Mouse (Mus musculus) testis, adult 2 months (tissue): ENCODE data around the gene Dcdc2a. TPM values are rescaled to one million over a fixed set of nuclear protein-coding genes. Genes with fewer than 3 reads are reported as not detected.

Experiments
- H3K27ac ChIP-seq: fragments of 200-500 bp; 2 replicates; pipeline ENCODE4 v1.5.1; 2012; ENCODE audit warnings: low read depth, low read length; ENCODE audit not compliant: control insufficient read depth, insufficient read depth
- H3K27me3 ChIP-seq: fragments of 200-500 bp; 2 replicates; pipeline ENCODE4 v1.6.1; 2012; ENCODE audit warnings: mild to moderate bottlenecking, low read length, moderate library complexity; ENCODE audit not compliant: control insufficient read depth, insufficient read depth
- H3K36me3 ChIP-seq: fragments of 200-500 bp; 2 replicates; pipeline ENCODE4 v1.6.1; 2012; ENCODE audit warnings: mild to moderate bottlenecking, low read length; ENCODE audit not compliant: control insufficient read depth, insufficient read depth
- H3K4me1 ChIP-seq: fragments of 200-500 bp; 2 replicates; pipeline ENCODE4 v1.6.1; 2012; ENCODE audit warnings: low read length; ENCODE audit not compliant: control insufficient read depth, insufficient read depth
- H3K4me3 ChIP-seq: fragments of 200-500 bp; 2 replicates; pipeline ENCODE4 v1.5.1; 2012; ENCODE audit warnings: low read depth, mild to moderate bottlenecking, low read length, moderate library complexity, mixed read lengths; ENCODE audit not compliant: control insufficient read depth
- CTCF ChIP-seq: fragments of 200-500 bp; IDR thresholded peaks from 2 replicates; pipeline ENCODE4 v1.5.1; 2012; ENCODE audit warnings: low read depth, mild to moderate bottlenecking, inconsistent platforms, low read length, moderate library complexity; ENCODE audit not compliant: control insufficient read depth, insufficient read depth, insufficient replicate concordance
- POLR2A ChIP-seq: fragments of 200-500 bp; IDR thresholded peaks from 2 replicates; pipeline ENCODE4 v1.6.1; 2012; ENCODE audit warnings: low read depth, mild to moderate bottlenecking, inconsistent platforms, low read length, moderate library complexity; ENCODE audit not compliant: control insufficient read depth
- polyA plus RNA-seq: library from polyadenylated mRNA; depleted of rRNA; stranded (reverse); fragments of >200 nt; gene quantifications from 2 replicates; pipeline ENCODE4 v1.2.3, GENCODE M21; 2012

Gene Dcdc2a
- polyA plus RNA-seq, 1 experiment = 3.2 TPM

GRCm38 (mm10) chr13:25067183-25067582, 11.4 kb downstream of the Dcdc2a start:
- H3K4me3 ChIP-seq = no peak overlapping the region
- no peaks in the 10 kb centered on the region for H3K27me3 ChIP-seq
- H3K36me3 ChIP-seq = no peaks in the 10 kb centered on the region
- H3K4me1 ChIP-seq = no peaks in the 10 kb centered on the region
- no peak for TF ChIP-seq POLR2A
- no peak for TF ChIP-seq CTCF
- H3K27ac ChIP-seq = no peak overlapping the region

- TF ChIP-seq CTCF = no peak
- no peak for TF ChIP-seq POLR2A
- Histone ChIP-seq H3K27ac (no peak overlapping the region), H3K27me3 (no peaks in the 10 kb centered on the region)
Observed at GRCm38 (mm10) chr13:25069765-25070164, 14.0 kb downstream of the Dcdc2a start.

GRCm38 (mm10) chr13:25070791-25071190, 15.0 kb downstream of the Dcdc2a start:
- Histone ChIP-seq H3K4me3 (no peak overlapping the region), H3K27me3 (no peaks in the 10 kb centered on the region), H3K27ac (no peak overlapping the region), H3K4me1 (no peaks in the 10 kb centered on the region), H3K36me3 (no peaks in the 10 kb centered on the region)
- TF ChIP-seq POLR2A (no peak), CTCF (no peak)

More at GRCm38 (mm10) chr13:25069765-25070164, 14.0 kb downstream of the Dcdc2a start:
- H3K36me3 ChIP-seq = no peaks in the 10 kb centered on the region
- no peak overlapping the region for H3K4me3 ChIP-seq
- H3K4me1 ChIP-seq = no peaks in the 10 kb centered on the region

- TF ChIP-seq POLR2A = no peak
- no peak for TF ChIP-seq CTCF
- Histone ChIP-seq H3K4me1 (no peaks in the 10 kb centered on the region), H3K4me3 (no peak overlapping the region), H3K36me3 (no peaks in the 10 kb centered on the region), H3K27ac (no peak overlapping the region), H3K27me3 (no peaks in the 10 kb centered on the region)
Observed at GRCm38 (mm10) chr13:25077262-25077661, 21.5 kb downstream of the Dcdc2a start.

- no peak overlapping the region for H3K27ac ChIP-seq
- TF ChIP-seq CTCF = no peak
- no peaks in the 10 kb centered on the region for H3K36me3 ChIP-seq
- H3K4me3 ChIP-seq = no peak overlapping the region
- H3K27me3 ChIP-seq = no peaks in the 10 kb centered on the region
- peaks cover 2% of the 10 kb centered on the region for H3K4me1 ChIP-seq
Observed at GRCm38 (mm10) chr13:25083144-25083572, 27.4 kb downstream of the Dcdc2a start.

- no peak for TF ChIP-seq CTCF
- no peak for TF ChIP-seq POLR2A
- no peak overlapping the region for H3K27ac ChIP-seq
- H3K4me1 ChIP-seq = peaks cover 2% of the 10 kb centered on the region
- no peaks in the 10 kb centered on the region for H3K36me3 ChIP-seq
- no peak overlapping the region for H3K4me3 ChIP-seq
- no peaks in the 10 kb centered on the region for H3K27me3 ChIP-seq
Observed at GRCm38 (mm10) chr13:25085147-25085546, 29.3 kb downstream of the Dcdc2a start.

GRCm38 (mm10) chr13:25091347-25091746, 35.5 kb downstream of the Dcdc2a start:
- TF ChIP-seq POLR2A = no peak
- no peak for TF ChIP-seq CTCF
- Histone ChIP-seq H3K27ac (no peak overlapping the region), H3K4me1 (no peaks in the 10 kb centered on the region), H3K36me3 (no peaks in the 10 kb centered on the region), H3K27me3 (no peaks in the 10 kb centered on the region), H3K4me3 (no peak overlapping the region)

GRCm38 (mm10) chr13:25093776-25094175, 38.0 kb downstream of the Dcdc2a start:
- no peaks in the 10 kb centered on the region for H3K36me3 ChIP-seq
- H3K27me3 ChIP-seq = no peaks in the 10 kb centered on the region
- H3K4me1 ChIP-seq = no peaks in the 10 kb centered on the region
- no peak overlapping the region for H3K4me3 ChIP-seq
- TF ChIP-seq POLR2A (no peak), CTCF (no peak)
- H3K27ac ChIP-seq = no peak overlapping the region
